ENCODE assay signal across 14 mouse cellular contexts in the genomic region with DNA sequence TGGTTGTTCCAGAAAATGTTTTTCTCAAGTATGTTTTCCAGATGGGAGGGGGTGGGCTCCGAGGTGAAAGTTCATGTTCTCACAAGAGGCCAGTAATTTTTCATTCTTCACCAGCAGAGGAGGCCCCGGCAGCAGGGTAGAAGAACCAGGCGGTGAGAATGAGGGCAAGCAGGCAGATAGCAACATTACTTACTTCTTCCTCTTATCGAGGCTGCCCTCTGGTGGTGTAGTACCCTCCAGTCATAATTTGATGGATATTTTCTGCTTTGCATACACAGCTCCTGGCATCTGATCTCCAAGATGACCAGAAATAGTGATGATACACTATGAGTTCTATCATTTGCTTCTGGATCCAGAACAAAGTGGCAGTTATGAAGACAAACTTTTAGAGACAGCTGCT. TPM values are rescaled to one million over a fixed set of nuclear protein-coding genes. Genes with fewer than 3 reads are reported as not detected.
DNase-seq lines count a peak whose midpoint lies in the region; ATAC-seq and TF ChIP-seq lines count a peak whose summit lies in the region.
"Had no signal": no experiment of that assay in that cellular context is flagged by ENCODE, and none has a peak within 500 bp of the region (broad histone marks: within the 10 kb centered on the region; RNA-seq: fewer than 3 reads in every experiment).

No protein-coding gene starts in this region.

- DNase-seq in forebrain, postnatal 0 days, result no peak
- DNase-seq in retina, postnatal 1 day, result peak; percentile 32
- DNase-seq in retina, embryonic 14.5 days (ENCODE audit: low spot score), result no peak
- peak; percentile 55 for DNase-seq in splenic B cell, adult 2 months (ENCODE audit: low read depth, low spot score)
- no peak for DNase-seq in urinary bladder, postnatal 25 days (ENCODE audit: low spot score)
- no peak for DNase-seq in left cerebral cortex, postnatal 25 days (ENCODE audit: low spot score in 2 of 2)
- DNase-seq: cerebellum, adult 9-11 months; heart, postnatal 10 days had no signal

- no peak overlapping the region for H3K9ac ChIP-seq in forebrain, postnatal 0 days
- no peak overlapping the region for H3K9ac ChIP-seq in forebrain, embryonic 12.5 days
- H3K9ac ChIP-seq: midbrain, embryonic 15.5 days; neural tube, embryonic 15.5 days had no signal

- intact Hi-C loops in left cerebral cortex, postnatal 25 days (cut with DNase I), result no loop called here

- H3K27me3 ChIP-seq in forebrain, postnatal 0 days (ENCODE audit: insufficient read depth, low read length), result no peaks in the 10 kb centered on the region
- H3K27me3 ChIP-seq in forebrain, embryonic 12.5 days, result 0 out of 2 replicates have a peak, but pooled peaks cover 2% of the 10 kb centered on the region
- H3K27me3 ChIP-seq in splenic B cell, adult 2 months (ENCODE audit: control insufficient read depth, insufficient read depth, low read length, poor library complexity, severe bottlenecking), result no peaks in the 10 kb centered on the region
- H3K27me3 ChIP-seq: midbrain, embryonic 15.5 days; neural tube, embryonic 15.5 days had no signal

- H3K4me3 ChIP-seq in forebrain, postnatal 0 days (ENCODE audit: low read depth, low read length), result no peak overlapping the region
- H3K4me3 ChIP-seq in forebrain, embryonic 12.5 days (replicated peaks), result no peak overlapping the region
- H3K4me3 ChIP-seq: limb, embryonic 10.5 days; midbrain, embryonic 15.5 days; neural tube, embryonic 15.5 days had no signal

- peak; percentile 21; the same call in 1 of the 2 replicates for TF ChIP-seq CTCF in forebrain, postnatal 0 days (IDR thresholded peaks at IDR 0.05; ENCODE audit: low read depth)

- no peak for ATAC-seq in forebrain, postnatal 0 days
- ATAC-seq in forebrain, embryonic 12.5 days (ENCODE audit: low FRiP score), result no peak
- ATAC-seq in common myeloid progenitor, adult 5-6 weeks (replicated peaks; ENCODE audit: low read depth, poor library complexity, severe bottlenecking), result peak; percentile 32; the same call in 1 of the 2 replicates
- ATAC-seq: forebrain, embryonic 16.5 days; midbrain, embryonic 15.5 days had no signal

- H3K27ac ChIP-seq in forebrain, postnatal 0 days (ENCODE audit: low read depth, low read length), result no peak overlapping the region
- no peak overlapping the region for H3K27ac ChIP-seq in forebrain, embryonic 12.5 days
- H3K27ac ChIP-seq: limb, embryonic 10.5 days; midbrain, embryonic 15.5 days; neural tube, embryonic 15.5 days had no signal

- H3K36me3 ChIP-seq in forebrain, postnatal 0 days (ENCODE audit: insufficient read depth), result no peaks in the 10 kb centered on the region
- no peaks in the 10 kb centered on the region for H3K36me3 ChIP-seq in forebrain, embryonic 12.5 days (replicated peaks)
- H3K36me3 ChIP-seq in splenic B cell, adult 2 months (ENCODE audit: control insufficient read depth, insufficient read depth, low read length, poor library complexity, severe bottlenecking), result no peaks in the 10 kb centered on the region
- H3K36me3 ChIP-seq: limb, embryonic 10.5 days; midbrain, embryonic 15.5 days; neural tube, embryonic 15.5 days had no signal

- H3K4me1 ChIP-seq in forebrain, postnatal 0 days (ENCODE audit: insufficient read depth), result no peaks in the 10 kb centered on the region
- H3K4me1 ChIP-seq in forebrain, embryonic 12.5 days, result no peaks in the 10 kb centered on the region
- H3K4me1 ChIP-seq: midbrain, embryonic 15.5 days; neural tube, embryonic 15.5 days had no signal

- H3K9me3 ChIP-seq in forebrain, postnatal 0 days (ENCODE audit: low read length), result no peaks in the 10 kb centered on the region
- H3K9me3 ChIP-seq in forebrain, embryonic 12.5 days, result no peaks in the 10 kb centered on the region
- H3K9me3 ChIP-seq: limb, embryonic 10.5 days; midbrain, embryonic 15.5 days; neural tube, embryonic 15.5 days had no signal

- no peak overlapping the region for H3K4me2 ChIP-seq in forebrain, postnatal 0 days (ENCODE audit: low read depth)
- no peak overlapping the region for H3K4me2 ChIP-seq in forebrain, embryonic 12.5 days
- H3K4me2 ChIP-seq: midbrain, embryonic 15.5 days; neural tube, embryonic 15.5 days had no signal

- 89% methylated on average over 4 of the region's 4 CpGs for WGBS in forebrain, postnatal 0 days
- 87% methylated on average over 4 of the region's 4 CpGs for WGBS in forebrain, embryonic 12.5 days

RNA-seq across cellular contexts. Expression of a gene that starts 6.1 kb away (rescaled TPM):
- 29.1 and 35.7 TPM in 2 replicates for total RNA-seq in forebrain, postnatal 0 days (2014; rRNA removed)
- polyA plus RNA-seq in forebrain, postnatal 0 days (2015; fragmentation: Nextera tagmentation; extraction: Ambion mirVana), result 35.8 and 45.3 TPM in 2 replicates
- 319 and 330 TPM in 2 replicates for polyA plus RNA-seq in forebrain, embryonic 12.5 days (2016; fragmentation: Nextera tagmentation; extraction: Ambion mirVana)
- total RNA-seq in common myeloid progenitor, adult 5-6 weeks (2017), result 260 and 278 TPM in 2 replicates
- 1 to 10 TPM in 1 of 2 experiments, under 1 TPM in 1; 0.96 to 2.0 TPM for total RNA-seq in left cerebral cortex, postnatal 25 days (2021)

RNA-seq across cellular contexts. Expression of a gene that starts 12.5 kb away (rescaled TPM):
- total RNA-seq in forebrain, postnatal 0 days (2014; rRNA removed), result 18.1 and 18.7 TPM in 2 replicates
- polyA plus RNA-seq in forebrain, postnatal 0 days (2015; fragmentation: Nextera tagmentation; extraction: Ambion mirVana), result 20.2 and 21.8 TPM in 2 replicates
- 31.6 and 34.5 TPM in 2 replicates for polyA plus RNA-seq in forebrain, embryonic 12.5 days (2016; fragmentation: Nextera tagmentation; extraction: Ambion mirVana)
- total RNA-seq in common myeloid progenitor, adult 5-6 weeks (2017), result 27.0 and 29.1 TPM in 2 replicates
- total RNA-seq in left cerebral cortex, postnatal 25 days (2021), result 10 to 100 TPM; 19.4 to 20.3 TPM

Comparison
In these comparisons a context has a peak if more than half of its experiments do, and no peak if none do; other contexts are left out.
1. DNase-seq: peak in retina, postnatal 1 day (single experiment) and splenic B cell, adult 2 months (single experiment); none in forebrain, postnatal 0 days (single experiment), retina, embryonic 14.5 days (single experiment), urinary bladder, postnatal 25 days (single experiment) and left cerebral cortex, postnatal 25 days (0 of 2).